Mouse (Mus musculus) liver, embryonic 18 days (tissue): ENCODE results near the gene Pkib. TPM values are rescaled to one million over a fixed set of nuclear protein-coding genes. Genes with fewer than 3 reads are reported as not detected.

ENCODE experiments used
- polyA plus RNA-seq: library from polyadenylated mRNA; depleted of rRNA; stranded (reverse); fragments of >200 nt; gene quantifications from 2 replicates; pipeline ENCODE4 v1.2.3, GENCODE M21; 2012; rRNA removed

The Pkib gene
- 1.1 and 1.5 TPM in 2 replicates for polyA plus RNA-seq

GRCm38 (mm10) chr10:57631896-57632867 lies at the start of gene Pkib:
Gene Pkib, plus strand, starts transcription at chr10:57631981.

GRCm38 (mm10) chr10:57784876-57785150 lies 153.0 kb downstream of the Pkib start, which contains the start of gene Fabp7:
Gene Fabp7, plus strand, starts transcription at chr10:57784881.

Other genes starting within 250 kb of the Pkib start
- 9.6 and 10.2 TPM in 2 replicates for gene Hsf2, start 145.6 kb upstream of the Pkib start, polyA plus RNA-seq
- gene Serinc1, start 99.5 kb upstream of the Pkib start, polyA plus RNA-seq, result 58.4 and 61.5 TPM in 2 replicates
- 0.57 and 0.77 TPM in 2 replicates for gene Fabp7, start 152.9 kb downstream of the Pkib start, polyA plus RNA-seq
- gene Smpdl3a, start 162.4 kb downstream of the Pkib start, polyA plus RNA-seq, result 30.6 and 32.6 TPM in 2 replicates